Mouse (Mus musculus): ENCODE measurements around the gene Eno1. TPM values are rescaled to one million over a fixed set of nuclear protein-coding genes. Genes with fewer than 3 reads are reported as not detected.

Gene Eno1
- total and polyA plus RNA-seq, 3 experiments: 705 to 1,939 (median 864) TPM

DNA sequence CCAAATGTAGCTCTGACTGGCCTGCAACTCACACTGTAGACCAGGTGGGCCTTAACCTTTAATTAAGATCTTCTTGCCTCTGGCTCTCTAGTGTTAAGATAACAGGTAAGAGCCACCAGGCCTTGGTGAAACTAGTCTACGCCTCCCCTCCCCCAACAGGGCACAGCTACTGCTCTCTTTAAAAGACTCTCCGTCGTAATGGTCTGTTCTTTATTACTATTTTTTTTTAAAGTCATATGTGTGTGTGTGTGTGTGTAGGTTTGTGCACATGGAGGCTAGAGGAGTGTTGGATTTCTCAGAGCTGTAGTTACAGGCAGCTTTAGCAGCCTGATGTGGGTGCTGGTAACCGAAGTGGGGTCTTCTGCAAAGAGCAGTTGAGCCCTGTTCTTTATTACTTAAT, 43.9 kb downstream of the Eno1 start:
- no peak for ATAC-seq (ENCODE audit: extremely low read depth, insufficient number of reproducible peaks, low FRiP score, poor library complexity, severe bottlenecking)

DNA sequence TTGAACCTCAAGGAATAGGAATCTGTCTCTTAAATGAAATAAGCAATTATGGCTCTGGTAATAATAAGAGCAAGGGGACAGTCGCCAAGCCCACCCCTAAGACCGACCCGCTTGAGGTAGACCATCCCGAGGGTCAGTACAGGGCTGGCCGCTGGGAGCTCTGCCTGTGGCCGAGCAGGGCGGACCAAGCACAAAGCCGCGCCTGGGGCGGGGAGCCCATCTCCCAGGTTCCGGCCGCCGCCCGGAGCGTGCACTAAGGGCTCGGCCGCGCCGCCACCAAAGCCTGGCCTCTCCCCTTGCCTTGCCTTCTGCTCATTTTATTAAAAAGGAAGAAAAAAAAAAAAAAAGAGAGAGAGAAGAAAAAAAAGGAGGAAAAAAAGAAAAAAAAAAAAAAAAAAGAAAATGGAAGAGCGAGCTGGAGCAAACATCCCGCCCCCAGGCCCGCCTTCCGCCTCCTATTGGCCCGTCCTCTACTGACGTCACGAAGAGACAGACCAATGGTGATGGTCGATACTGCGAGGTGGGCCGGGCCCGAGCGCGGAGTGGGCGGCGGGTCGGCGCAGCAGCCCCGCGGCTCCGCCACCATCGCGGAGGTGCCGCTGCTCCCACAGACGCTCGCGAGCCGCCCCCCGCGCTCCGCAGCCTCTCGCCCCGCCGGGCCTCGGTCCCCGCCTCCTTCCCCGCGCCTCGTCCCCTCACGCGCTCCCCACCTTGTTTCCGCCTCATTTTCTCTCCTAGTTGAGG, 44.7 kb downstream of the Eno1 start, which contains the start of gene Rere:
Gene Rere (plus strand): TSS at position 629 of the 744 bp plus-strand sequence.
- peak; percentile 97 for DNase-seq (ENCODE audit: low spot score)
- H3K36me3 ChIP-seq (replicated peaks): peaks cover 6% of the 10 kb centered on the region
- no peaks in the 10 kb centered on the region for H3K27me3 ChIP-seq (ENCODE audit: insufficient read depth, low read length)
- peaks cover 25% of the 10 kb centered on the region for H3K4me1 ChIP-seq (ENCODE audit: insufficient read depth, low read depth, low read length)
- TF ChIP-seq CTCF (IDR thresholded peaks at IDR 0.05; ENCODE audit: low read depth, low read length) (no peak), TAL1 (conservative IDR thresholded peaks at IDR 0.05; ENCODE audit: low read depth, low read length) (no peak), GATA2 (IDR thresholded peaks at IDR 0.05; ENCODE audit: borderline replicate concordance, low read depth, low read length) (no peak), GATA1 (IDR thresholded peaks at IDR 0.05; ENCODE audit: borderline replicate concordance, low read length) (no peak), POLR2AphosphoS5 (IDR thresholded peaks at IDR 0.05; ENCODE audit: insufficient replicate concordance, low read depth, low read length) (no peak)
- no peaks in the 10 kb centered on the region for H3K9me3 ChIP-seq (replicated peaks)
- H3K4me3 ChIP-seq (ENCODE audit: low read depth, low read length): peak within 1 kb of the TSS; percentile 87
- ATAC-seq (ENCODE audit: extremely low read depth, insufficient number of reproducible peaks, low FRiP score, poor library complexity, severe bottlenecking): peak; percentile 97

More for the DNA sequence above, 43.9 kb downstream of the Eno1 start:
- H3K36me3 ChIP-seq (replicated peaks): peaks cover 2% of the 10 kb centered on the region
- peak overlapping the region; percentile 87; the same call in 1 of the 2 replicates for H3K4me3 ChIP-seq (ENCODE audit: low read depth, low read length)
- TF ChIP-seq GATA2 (IDR thresholded peaks at IDR 0.05; ENCODE audit: borderline replicate concordance, low read depth, low read length): no peak
- no peak for TF ChIP-seq GATA1 (IDR thresholded peaks at IDR 0.05; ENCODE audit: borderline replicate concordance, low read length)
- TF ChIP-seq CTCF (IDR thresholded peaks at IDR 0.05; ENCODE audit: low read depth, low read length): no peak
- no peak for TF ChIP-seq TAL1 (conservative IDR thresholded peaks at IDR 0.05; ENCODE audit: low read depth, low read length)
- no peak for TF ChIP-seq POLR2AphosphoS5 (IDR thresholded peaks at IDR 0.05; ENCODE audit: insufficient replicate concordance, low read depth, low read length)
- no peaks in the 10 kb centered on the region for H3K27me3 ChIP-seq (ENCODE audit: insufficient read depth, low read length)
- no peaks in the 10 kb centered on the region for H3K9me3 ChIP-seq (replicated peaks)
- peaks cover 25% of the 10 kb centered on the region for H3K4me1 ChIP-seq (ENCODE audit: insufficient read depth, low read depth, low read length)
- no peak for DNase-seq (ENCODE audit: low spot score)

DNA sequence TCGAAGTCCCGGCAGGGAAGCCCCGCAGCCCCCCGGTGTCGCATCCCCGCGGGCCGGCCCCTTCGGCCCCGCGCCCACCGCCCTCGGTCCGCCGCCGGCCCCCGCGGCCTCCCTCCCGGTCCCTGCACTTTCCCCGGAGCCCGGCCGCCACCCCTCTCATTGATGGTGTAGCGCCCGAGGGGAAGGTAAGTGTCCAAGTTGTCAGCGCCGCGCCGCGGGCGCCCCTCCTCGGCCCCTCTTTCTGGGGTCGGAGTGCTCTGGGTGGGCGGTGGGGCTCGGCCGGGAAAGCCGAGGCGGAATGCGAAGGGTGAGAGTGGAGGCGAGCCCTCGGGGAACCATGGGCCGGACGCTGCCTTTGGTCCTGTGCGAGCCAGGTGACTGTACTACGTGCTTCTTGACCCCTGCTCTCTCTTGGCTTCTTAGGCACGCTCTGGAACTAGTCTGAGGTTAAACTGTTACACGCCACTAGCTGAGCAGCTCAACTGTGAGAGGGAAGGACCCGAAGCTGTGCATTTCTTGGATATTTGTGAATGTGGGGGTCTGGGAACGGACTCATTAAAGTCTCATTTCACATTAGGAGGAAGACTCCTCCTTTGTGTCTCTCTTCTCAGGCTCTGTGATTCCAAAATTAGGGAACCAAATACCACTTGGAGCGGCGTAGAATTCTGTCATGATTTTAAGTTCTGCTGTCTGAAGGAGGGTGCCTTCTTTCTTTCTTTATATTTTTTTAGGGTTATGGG, 45.5 kb downstream of the Eno1 start:
- no peaks in the 10 kb centered on the region for H3K27me3 ChIP-seq (ENCODE audit: insufficient read depth, low read length)
- DNase-seq (ENCODE audit: low spot score) (no peak), ATAC-seq (ENCODE audit: extremely low read depth, insufficient number of reproducible peaks, low FRiP score, poor library complexity, severe bottlenecking) (peak; percentile 18; the same call in 1 of the 2 replicates)
- TF ChIP-seq GATA1 (IDR thresholded peaks at IDR 0.05; ENCODE audit: borderline replicate concordance, low read length): no peak
- TF ChIP-seq CTCF (IDR thresholded peaks at IDR 0.05; ENCODE audit: low read depth, low read length): no peak
- no peak for TF ChIP-seq GATA2 (IDR thresholded peaks at IDR 0.05; ENCODE audit: borderline replicate concordance, low read depth, low read length)
- no peak for TF ChIP-seq POLR2AphosphoS5 (IDR thresholded peaks at IDR 0.05; ENCODE audit: insufficient replicate concordance, low read depth, low read length)
- TF ChIP-seq TAL1 (conservative IDR thresholded peaks at IDR 0.05; ENCODE audit: low read depth, low read length): no peak
- peaks cover 10% of the 10 kb centered on the region for H3K36me3 ChIP-seq (replicated peaks)
- no peaks in the 10 kb centered on the region for H3K9me3 ChIP-seq (replicated peaks)
- peak overlapping the region; percentile 87 for H3K4me3 ChIP-seq (ENCODE audit: low read depth, low read length)
- peaks cover 25% of the 10 kb centered on the region for H3K4me1 ChIP-seq (ENCODE audit: insufficient read depth, low read depth, low read length)

DNA sequence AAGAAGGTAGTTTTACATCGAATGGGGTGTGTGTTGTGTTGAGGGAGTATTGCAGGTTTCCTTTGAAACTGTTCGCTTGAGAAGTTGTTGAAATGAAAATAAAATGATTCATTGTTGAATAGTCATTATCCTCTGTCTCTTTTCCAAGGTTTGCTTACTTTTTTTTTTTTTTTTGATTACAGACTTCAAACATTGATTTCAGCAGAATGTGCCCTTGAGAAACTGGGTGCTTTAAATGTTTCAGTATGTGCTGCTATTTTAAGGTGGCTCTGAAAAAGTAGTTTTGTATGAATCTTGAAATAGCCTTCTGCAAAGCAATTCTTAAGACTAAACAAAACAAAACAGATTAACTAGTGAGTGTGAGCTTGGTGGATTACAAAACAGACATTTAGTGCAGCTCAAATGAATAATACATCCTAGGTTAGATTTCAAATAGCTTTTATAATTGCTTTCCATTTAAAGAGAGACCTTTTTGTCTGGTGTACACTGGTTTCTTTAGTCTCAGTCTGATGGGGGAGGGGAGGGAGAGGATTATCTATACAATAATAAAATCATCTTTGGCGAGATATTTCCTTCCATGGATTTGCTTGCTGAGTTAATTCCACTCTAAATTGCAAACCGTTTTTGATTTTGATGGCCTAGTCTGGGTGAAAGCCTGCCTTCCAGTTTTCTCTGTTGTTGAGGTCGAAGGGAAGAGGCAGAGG, 46.3 kb downstream of the Eno1 start:
- TF ChIP-seq POLR2AphosphoS5 (IDR thresholded peaks at IDR 0.05; ENCODE audit: insufficient replicate concordance, low read depth, low read length): no peak
- Histone ChIP-seq H3K4me3 (ENCODE audit: low read depth, low read length) (peak overlapping the region; percentile 87), H3K4me1 (ENCODE audit: insufficient read depth, low read depth, low read length) (peaks cover 25% of the 10 kb centered on the region), H3K9me3 (replicated peaks) (no peaks in the 10 kb centered on the region), H3K36me3 (replicated peaks) (peaks cover 12% of the 10 kb centered on the region), H3K27me3 (ENCODE audit: insufficient read depth, low read length) (no peaks in the 10 kb centered on the region)
- no peak for DNase-seq (ENCODE audit: low spot score)
- ATAC-seq (ENCODE audit: extremely low read depth, insufficient number of reproducible peaks, low FRiP score, poor library complexity, severe bottlenecking): no peak

DNA sequence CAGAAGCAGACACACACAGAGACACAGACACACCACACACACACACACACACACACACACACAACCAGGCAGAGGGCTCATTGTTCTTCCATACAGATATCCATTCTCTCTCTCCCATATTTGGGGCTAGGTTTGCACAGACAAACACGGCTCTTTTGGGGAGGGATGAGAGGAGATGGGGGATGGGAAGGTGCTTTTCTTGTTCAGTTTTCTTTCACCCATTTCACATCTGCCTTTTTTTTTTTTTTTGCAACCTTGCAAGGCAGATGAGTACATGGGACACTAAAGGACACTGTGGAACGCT, 46.8 kb downstream of the Eno1 start:
- Histone ChIP-seq H3K36me3 (replicated peaks) (peaks cover 12% of the 10 kb centered on the region), H3K27me3 (ENCODE audit: insufficient read depth, low read length) (no peaks in the 10 kb centered on the region), H3K4me1 (ENCODE audit: insufficient read depth, low read depth, low read length) (peaks cover 25% of the 10 kb centered on the region), H3K9me3 (replicated peaks) (no peaks in the 10 kb centered on the region), H3K4me3 (ENCODE audit: low read depth, low read length) (peak overlapping the region; percentile 56; the same call in 1 of the 2 replicates)
- DNase-seq (ENCODE audit: low spot score) (no peak), ATAC-seq (ENCODE audit: extremely low read depth, insufficient number of reproducible peaks, low FRiP score, poor library complexity, severe bottlenecking) (no peak)
- no peak for TF ChIP-seq GATA2 (IDR thresholded peaks at IDR 0.05; ENCODE audit: borderline replicate concordance, low read depth, low read length)
- no peak for TF ChIP-seq GATA1 (IDR thresholded peaks at IDR 0.05; ENCODE audit: borderline replicate concordance, low read length)
- TF ChIP-seq TAL1 (conservative IDR thresholded peaks at IDR 0.05; ENCODE audit: low read depth, low read length): no peak
- no peak for TF ChIP-seq POLR2AphosphoS5 (IDR thresholded peaks at IDR 0.05; ENCODE audit: insufficient replicate concordance, low read depth, low read length)
- TF ChIP-seq CTCF (IDR thresholded peaks at IDR 0.05; ENCODE audit: low read depth, low read length): no peak

DNA sequence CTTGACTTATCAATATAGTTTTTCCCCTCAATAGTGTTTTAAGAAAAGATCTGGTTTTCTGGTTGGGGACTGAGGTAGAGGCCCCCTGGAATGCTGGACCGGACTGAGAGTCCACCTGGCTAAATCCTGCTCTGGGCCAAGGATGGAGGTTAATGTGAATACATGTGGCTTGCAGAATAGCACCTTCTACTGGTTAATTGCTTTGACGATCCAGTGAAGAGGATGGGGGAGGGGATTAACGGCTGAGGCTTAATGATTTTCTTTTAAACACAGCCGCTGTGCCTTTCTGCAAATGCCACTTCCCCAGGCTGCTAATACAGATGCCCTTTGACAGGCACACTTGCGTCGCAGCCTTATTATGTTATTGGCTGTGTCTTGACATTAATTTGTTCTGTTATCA, 47.5 kb downstream of the Eno1 start:
- Histone ChIP-seq H3K9me3 (replicated peaks) (no peaks in the 10 kb centered on the region), H3K27me3 (ENCODE audit: insufficient read depth, low read length) (no peaks in the 10 kb centered on the region), H3K4me3 (ENCODE audit: low read depth, low read length) (no peak overlapping the region; the same call in 1 of the 2 replicates), H3K36me3 (replicated peaks) (peaks cover 17% of the 10 kb centered on the region), H3K4me1 (ENCODE audit: insufficient read depth, low read depth, low read length) (peaks cover 25% of the 10 kb centered on the region)
- DNase-seq (ENCODE audit: low spot score) (no peak), ATAC-seq (ENCODE audit: extremely low read depth, insufficient number of reproducible peaks, low FRiP score, poor library complexity, severe bottlenecking) (no peak)
- no peak for TF ChIP-seq CTCF (IDR thresholded peaks at IDR 0.05; ENCODE audit: low read depth, low read length)
- no peak for TF ChIP-seq POLR2AphosphoS5 (IDR thresholded peaks at IDR 0.05; ENCODE audit: insufficient replicate concordance, low read depth, low read length)
- TF ChIP-seq GATA1 (IDR thresholded peaks at IDR 0.05; ENCODE audit: borderline replicate concordance, low read length): no peak
- no peak for TF ChIP-seq TAL1 (conservative IDR thresholded peaks at IDR 0.05; ENCODE audit: low read depth, low read length)
- TF ChIP-seq GATA2 (IDR thresholded peaks at IDR 0.05; ENCODE audit: borderline replicate concordance, low read depth, low read length): no peak

All from G1E (cell line).